Mouse (Mus musculus) embryonic fibroblast, embryonic 13.5 days (primary cell): ENCODE data around the gene Syap1. TPM values are rescaled to one million over a fixed set of nuclear protein-coding genes. Genes with fewer than 3 reads are reported as not detected.
A peak's percentile ranks its signal among the peaks of the same experiment; 100 is the strongest.
"Not testable (repeated sequence)": the region's sequence is repeated elsewhere in the genome, so short reads cannot be mapped to it uniquely, and the experiment has no call there.

Source experiments
- H3K27ac ChIP-seq: 2 replicates; pipeline ENCODE4 v1.5.1; 2012; ENCODE audit warnings: low read length, control low read depth, inconsistent platforms; ENCODE audit not compliant: insufficient read depth
- H3K4me1 ChIP-seq: 2 replicates; pipeline ENCODE4 v1.6.1; 2011; ENCODE audit warnings: low read length; ENCODE audit not compliant: control insufficient read depth, insufficient read depth
- H3K4me3 ChIP-seq: 2 replicates; pipeline ENCODE4 v1.5.1; 2011; ENCODE audit warnings: mild to moderate bottlenecking, control low read depth, low read length; ENCODE audit not compliant: insufficient read depth
- CTCF ChIP-seq: IDR thresholded peaks from 2 replicates; pipeline ENCODE4 v1.5.1; 2011; ENCODE audit warnings: mild to moderate bottlenecking, control low read depth, low read length, moderate library complexity, borderline replicate concordance; ENCODE audit not compliant: insufficient read depth
- POLR2A ChIP-seq: IDR thresholded peaks from 2 replicates; pipeline ENCODE4 v1.6.1; 2011; ENCODE audit warnings: low read depth, mild to moderate bottlenecking, control low read depth, low read length, moderate library complexity
- polyA plus RNA-seq: library from polyadenylated mRNA; stranded (reverse); fragments of >200 nt; gene quantifications from 2 replicates; pipeline ENCODE4 v1.2.4, GENCODE M21; 2011; ENCODE audit warnings: low read depth; ENCODE audit not compliant: missing spikeins, insufficient read length

Syap1 gene
- 64.5 and 67.1 TPM in 2 replicates for polyA plus RNA-seq

DNA sequence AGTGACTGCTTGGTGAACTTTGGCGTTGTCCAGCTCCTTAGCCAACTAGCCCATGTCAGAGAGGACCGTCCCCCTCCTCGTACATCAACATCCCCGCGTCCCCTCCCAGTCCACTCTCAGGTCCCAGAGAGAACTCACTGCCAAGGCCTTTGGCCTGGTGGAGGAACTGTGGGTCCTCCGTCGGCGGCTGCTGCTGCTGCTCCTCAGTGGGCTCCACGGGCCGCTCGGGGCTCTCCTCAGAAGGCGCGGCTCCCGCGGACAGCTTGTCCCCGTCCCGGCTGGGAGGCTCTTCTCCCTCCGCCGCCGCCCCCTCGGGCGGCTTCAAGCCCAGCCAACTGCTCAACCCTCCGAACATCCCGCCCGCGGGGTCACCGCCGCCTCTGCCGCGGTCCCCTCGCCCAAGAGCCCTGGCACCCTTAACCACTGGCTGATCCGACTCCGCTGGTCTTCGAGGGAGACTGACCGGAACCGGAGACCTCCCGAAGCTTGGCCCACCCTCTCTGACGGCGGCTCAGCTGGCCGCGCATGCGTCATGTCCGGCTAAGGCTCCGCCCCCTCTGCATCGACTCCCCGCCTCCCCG lies at the start of gene Syap1:
Gene Syap1 (minus strand): TSS at position 517 of the 581 bp plus-strand sequence.
- TF ChIP-seq CTCF (no peak), POLR2A (peak; percentile 85)
- Histone ChIP-seq H3K27ac (no peak within 1 kb of the TSS), H3K4me3 (peak within 1 kb of the TSS; percentile 58), H3K4me1 (no peaks in the 10 kb centered on the region)

DNA sequence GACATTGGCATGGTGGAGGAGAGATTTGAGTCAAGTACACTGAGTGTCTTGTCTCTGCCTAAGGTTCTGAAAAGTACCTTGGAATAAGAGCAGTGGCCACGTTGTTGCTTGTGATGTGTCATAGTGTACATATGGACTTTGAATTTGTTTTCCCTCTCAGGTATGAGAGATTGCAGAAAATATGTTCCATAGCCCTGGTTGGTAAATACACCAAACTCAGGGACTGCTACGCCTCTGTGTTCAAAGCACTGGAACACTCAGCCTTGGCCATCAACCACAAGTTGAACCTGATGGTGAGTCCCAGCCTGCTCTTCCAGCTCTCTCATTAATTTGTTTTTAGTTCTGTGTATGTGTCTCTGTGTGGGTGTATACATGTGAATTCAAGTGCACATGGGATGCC lies 43.2 kb upstream of the Syap1 start:
- H3K4me3 ChIP-seq = no peak overlapping the region
- TF ChIP-seq POLR2A (no peak), CTCF (no peak)
- H3K4me1 ChIP-seq = no peaks in the 10 kb centered on the region
- H3K27ac ChIP-seq = no peak overlapping the region

DNA sequence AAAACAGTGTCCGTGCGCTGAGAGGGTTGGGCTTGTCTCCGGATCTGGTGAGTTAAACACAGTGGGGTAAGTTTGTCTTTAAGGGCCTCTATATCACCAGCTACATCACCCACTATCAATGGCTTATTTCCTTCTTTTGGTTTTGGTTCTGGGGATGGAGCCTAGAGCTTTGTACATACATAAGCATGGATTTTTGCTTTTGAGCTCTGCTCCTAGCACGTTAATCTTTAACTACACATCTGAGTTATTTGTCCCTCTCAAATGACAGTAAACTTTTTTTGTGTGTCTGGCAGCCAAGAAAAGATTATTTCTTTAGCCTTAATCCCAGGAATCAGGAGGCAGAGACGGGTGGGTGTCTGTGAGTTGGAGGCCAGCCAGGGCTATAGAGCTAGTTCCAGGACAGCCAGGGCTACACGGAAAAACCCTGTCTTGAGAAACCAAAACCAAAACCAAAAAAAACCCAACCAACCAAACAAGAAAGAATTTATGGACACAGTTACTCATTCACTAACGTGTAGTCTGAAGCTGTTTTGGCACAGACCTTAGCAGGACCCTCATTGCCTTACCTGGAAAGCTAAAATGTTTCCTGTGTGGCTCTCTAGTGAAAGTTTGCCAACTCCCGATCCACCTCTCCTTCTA lies 33.4 kb upstream of the Syap1 start:
- Histone ChIP-seq H3K27ac (no peak overlapping the region), H3K4me3 (no peak overlapping the region), H3K4me1 (no peaks in the 10 kb centered on the region)
- TF ChIP-seq CTCF = no peak
- no peak for TF ChIP-seq POLR2A

DNA sequence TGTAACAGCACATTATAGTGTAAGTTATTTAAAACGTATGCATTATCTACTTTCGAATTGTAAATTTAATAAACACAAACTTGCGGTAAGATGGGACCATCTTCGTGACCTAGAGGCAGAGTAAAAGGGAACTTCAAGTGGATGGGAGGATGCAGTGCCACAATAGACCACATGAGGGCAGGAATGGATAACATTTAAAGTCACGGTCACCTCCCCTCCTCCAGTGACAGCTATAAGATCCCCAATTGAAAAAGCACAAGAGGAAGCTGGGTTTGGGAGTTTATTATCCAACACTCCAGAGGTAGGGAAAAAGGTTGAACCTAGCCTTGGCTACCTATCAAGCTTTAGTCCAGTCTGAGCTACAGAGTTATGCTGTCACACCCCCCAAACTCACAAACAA lies 27.4 kb upstream of the Syap1 start:
- peak; percentile 16; the same call in 1 of the 2 replicates for TF ChIP-seq CTCF
- TF ChIP-seq POLR2A = no peak
- H3K27ac ChIP-seq = no peak overlapping the region
- H3K4me1 ChIP-seq = no peaks in the 10 kb centered on the region
- H3K4me3 ChIP-seq = no peak overlapping the region

DNA sequence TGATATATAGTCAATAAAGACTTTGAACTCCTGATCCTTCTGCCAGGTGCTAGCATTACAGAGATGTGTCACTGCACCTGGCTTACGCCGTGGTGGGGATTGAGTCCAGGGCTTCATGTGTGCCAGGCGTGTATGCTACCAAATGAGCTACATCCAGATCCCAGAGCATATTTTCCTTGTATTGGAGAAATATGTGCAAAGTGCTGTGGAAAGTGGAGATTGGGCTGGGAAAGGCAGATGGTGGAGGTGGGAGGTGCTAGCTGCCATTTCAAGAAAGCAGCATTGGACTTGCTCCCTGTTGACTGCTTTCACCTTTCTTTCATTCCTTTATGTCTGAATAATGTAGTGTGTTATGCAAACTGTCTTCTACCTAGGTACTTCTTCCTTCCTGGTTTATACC lies 25.4 kb upstream of the Syap1 start:
- no peaks in the 10 kb centered on the region for H3K4me1 ChIP-seq
- H3K4me3 ChIP-seq = no peak overlapping the region
- H3K27ac ChIP-seq = no peak overlapping the region
- no peak for TF ChIP-seq CTCF
- no peak for TF ChIP-seq POLR2A

DNA sequence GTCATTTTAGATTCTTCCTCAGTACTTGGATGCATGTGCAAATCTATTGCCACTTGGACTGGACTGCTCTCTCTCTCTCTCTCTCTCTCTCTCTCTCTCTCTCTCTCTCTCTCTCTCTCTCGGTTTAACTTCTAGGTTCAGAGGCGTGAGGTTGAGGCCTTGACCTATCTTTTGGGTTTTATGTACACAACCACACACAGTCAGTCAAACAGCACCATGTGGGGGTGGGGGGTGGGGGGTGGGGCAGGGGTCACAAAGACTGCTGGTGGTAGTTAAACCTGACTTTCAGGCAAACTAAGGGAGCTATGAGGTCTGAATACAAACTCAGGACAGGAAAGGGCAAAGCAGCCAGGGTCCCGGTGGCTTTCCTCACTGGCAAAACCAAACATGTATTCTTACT lies 19.3 kb upstream of the Syap1 start:
- no peak overlapping the region for H3K4me3 ChIP-seq
- H3K27ac ChIP-seq = no peak overlapping the region
- no peaks in the 10 kb centered on the region for H3K4me1 ChIP-seq
- TF ChIP-seq POLR2A (no peak), CTCF (no peak)

DNA sequence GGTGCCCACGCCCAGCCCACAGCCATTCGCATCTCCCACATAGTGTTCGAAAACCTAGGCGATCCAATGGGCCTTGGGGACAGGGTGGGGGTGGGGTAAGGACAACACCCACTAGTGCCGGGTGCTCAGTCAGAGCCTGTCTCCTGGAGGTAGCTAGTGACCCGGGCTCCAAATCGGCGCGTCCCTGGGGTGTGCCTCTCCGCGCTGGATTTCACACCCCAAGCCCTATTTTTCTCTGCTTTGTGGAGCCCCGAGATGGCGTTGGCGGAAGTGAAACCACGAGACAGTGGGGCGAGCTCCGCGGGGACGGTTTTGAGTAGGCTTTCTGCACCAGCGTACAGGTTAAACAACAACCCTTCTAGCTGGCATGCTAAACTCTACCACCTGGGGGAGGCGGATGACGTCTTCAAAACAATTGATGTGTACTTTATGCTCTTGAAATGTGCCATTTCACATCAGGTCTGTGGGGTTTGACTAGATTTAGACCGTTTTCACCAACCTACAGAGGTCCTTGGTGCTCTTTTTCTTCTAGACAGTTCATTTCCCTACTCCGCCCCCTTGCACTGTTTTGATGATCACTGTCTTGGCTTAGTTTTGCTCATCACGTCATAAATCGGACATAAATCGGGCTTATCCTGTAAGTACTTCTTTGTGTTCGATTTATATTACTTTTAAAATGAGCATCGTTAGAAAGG lies 13.9 kb upstream of the Syap1 start:
- Histone ChIP-seq H3K4me1 (no peaks in the 10 kb centered on the region), H3K4me3 (peak overlapping the region; percentile 64), H3K27ac (peak overlapping the region; percentile 65)
- TF ChIP-seq CTCF (no peak), POLR2A (no peak)

DNA sequence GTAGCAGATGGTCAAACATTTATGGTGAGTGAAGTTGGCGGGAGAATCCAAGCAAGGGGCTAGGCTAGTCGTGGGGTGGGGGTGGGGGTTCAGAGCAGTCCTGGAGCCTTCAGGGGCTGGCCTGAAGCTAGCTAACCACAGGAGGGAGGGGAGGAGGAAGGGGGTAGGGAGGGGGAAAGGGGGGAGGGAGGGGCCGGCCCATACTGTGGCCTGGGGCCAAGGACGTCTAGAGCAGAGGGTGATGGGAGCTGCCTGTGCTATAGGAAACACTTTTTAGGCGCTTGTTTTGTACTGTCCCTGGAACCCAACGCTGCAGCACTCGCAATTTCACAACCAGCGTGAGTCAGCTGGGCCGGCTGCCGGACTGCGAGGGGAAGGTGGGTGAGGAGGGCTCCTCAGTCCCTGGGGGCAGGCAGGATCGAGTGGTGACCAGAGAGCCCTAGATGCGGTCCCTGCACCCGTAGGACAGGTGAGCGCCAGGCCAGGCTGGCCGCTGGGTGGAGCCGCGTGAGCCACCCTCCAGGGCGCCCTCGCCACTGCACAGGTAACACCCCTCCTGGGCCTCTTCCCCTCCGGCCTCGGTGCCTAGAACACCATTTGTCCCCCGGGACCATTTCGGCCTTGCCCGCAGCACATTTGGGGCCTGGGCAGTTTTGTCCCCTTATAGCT lies 13.3 kb upstream of the Syap1 start:
- TF ChIP-seq CTCF = no peak
- no peak for TF ChIP-seq POLR2A
- Histone ChIP-seq H3K4me1 (no peaks in the 10 kb centered on the region), H3K4me3 (peak overlapping the region; percentile 64), H3K27ac (peak overlapping the region; percentile 66)

DNA sequence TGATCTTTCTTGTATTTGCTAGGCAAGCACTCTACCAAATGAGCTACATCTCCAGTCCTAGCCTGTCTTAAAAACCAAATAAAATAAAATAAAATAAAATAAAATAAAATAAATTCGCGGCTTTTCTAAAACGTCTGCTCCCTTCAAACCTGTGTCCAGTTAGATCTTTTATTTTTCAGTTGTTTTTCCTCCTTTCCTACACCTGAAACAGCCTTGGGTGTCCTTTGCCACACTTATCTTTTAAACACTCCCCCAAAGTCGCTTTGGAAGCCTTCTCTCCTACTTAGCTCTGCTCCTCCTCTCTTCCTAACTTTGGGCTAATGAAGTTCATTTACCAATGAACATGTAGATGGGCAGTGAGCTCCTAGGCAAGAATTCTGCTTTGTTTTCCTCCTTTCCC lies 12.7 kb upstream of the Syap1 start, which contains the start of gene Ctps2:
Gene Ctps2 (plus strand): TSS at position 301 of the 400 bp plus-strand sequence.
- Histone ChIP-seq H3K4me1 (no peaks in the 10 kb centered on the region), H3K27ac (peak within 1 kb of the TSS; percentile 66), H3K4me3 (peak within 1 kb of the TSS; percentile 64)
- no peak for TF ChIP-seq CTCF
- TF ChIP-seq POLR2A = no peak

DNA sequence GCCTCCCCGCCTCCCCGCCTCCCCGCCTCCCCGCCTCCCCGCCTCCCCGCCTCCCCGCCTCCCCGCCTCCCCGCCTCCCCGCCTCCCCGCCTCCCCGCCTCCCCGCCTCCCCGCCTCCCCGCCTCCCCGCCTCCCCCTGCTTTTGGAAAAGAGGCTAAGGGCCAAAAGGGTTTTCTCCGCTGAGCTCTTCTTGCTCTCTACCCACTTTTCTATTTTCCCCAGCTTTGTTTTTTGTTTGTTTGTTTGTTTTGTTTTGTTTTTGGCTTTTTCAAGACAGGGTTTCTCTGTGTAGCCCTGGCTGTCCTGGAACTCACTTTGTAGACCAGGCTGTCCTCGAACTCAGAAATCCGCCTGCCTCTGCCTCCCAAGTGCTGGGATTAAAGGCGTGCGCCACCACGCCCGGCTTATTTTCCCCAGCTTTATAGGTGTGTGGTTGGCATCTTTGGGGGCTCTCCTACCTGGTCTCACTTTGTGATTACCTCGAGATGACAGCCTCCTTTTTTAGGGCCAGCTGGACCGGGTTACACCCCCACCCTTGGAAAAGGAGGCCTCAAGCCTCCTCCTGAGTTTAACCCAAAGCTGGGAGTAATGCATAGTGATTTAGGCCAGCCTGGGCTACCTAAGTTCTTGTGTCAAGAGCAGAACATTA lies 452 bp upstream of the Syap1 start:
- not testable (repeated sequence) for H3K27ac ChIP-seq, H3K4me3 ChIP-seq, H3K4me1 ChIP-seq
